Mouse (Mus musculus): ENCODE measurements around the gene E130114P18Rik.

E130114P18Rik gene

DNA sequence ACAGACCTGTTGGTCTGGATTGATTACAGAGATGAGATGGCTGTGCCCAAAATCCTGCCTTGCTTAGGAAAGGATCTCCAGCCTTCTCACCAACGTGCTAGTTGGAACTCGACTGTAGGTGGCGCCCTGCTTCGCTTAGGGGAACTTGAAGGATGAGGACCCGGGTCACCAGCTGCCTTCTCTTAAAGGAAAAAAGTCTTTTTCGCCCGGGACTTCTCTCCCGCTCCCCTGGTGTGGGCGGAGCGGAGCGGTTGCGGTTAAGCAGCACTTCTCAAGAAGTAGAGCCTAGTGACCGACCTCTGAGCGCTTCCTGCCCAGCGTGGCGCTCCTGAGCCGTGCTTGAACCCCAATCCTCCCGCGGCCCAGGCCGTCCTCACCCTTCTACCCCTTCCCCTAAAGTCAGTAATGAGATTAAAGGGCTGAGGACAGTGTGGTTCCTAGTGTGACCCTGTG, 26.8 kb downstream of the E130114P18Rik start:
- peak; percentile 91 for DNase-seq

DNA sequence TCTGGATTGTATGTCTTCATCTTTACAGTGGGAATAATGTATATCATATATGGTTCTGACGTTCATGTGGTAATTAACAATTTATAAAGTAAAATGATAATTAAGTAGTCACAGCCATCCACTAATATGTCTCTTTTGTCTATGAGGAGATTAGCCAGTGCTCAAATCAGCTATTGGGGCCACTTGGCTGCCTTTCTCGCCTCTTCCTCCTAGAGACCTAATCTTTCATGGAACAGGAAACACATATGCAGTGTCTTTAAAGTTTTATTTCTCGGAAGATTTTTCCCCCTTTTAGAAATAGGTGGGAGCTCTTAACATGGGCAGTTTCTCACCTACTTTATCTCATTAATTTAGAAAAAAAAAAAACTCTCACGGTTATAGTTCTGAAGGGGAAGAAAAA, 27.5 kb downstream of the E130114P18Rik start:
- DNase-seq: no peak

DNA sequence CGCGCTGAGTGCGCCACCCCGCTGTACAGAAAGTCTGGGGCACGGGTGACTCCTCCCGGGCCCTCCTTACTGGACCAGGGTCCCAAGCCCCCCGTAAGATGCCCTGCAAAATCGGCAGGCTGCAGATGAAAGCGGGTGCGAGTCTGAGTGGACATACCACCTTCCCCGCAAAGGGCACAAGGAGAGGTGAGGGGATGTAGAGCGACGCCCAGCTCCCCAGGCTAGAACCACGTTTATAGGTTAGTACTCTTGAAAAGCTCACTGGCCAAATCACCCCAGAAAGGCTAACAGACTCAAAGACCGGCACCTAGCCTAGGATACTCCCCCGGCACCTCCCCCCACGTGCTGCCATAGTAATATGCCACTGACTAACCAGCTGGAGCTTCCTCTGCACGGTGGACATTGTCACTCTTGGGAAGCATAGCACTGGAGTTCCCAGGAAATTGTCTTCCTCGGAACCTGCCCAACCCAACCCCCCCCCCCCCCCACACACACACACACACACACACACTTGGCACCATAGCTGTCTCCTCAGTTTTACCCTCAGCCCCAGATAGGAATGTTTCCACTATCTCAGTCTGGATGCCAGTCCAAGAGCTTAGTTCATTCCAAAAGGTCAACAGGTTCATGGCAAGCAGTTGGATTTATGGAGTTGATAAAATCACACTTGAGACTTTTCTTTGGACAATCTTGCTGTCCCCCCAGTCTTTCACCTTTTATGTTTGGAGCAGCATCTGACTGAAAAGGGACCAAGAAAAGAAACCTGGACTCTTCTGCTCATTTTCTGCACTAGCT, 31.6 kb downstream of the E130114P18Rik start:
- no peak for DNase-seq

DNA sequence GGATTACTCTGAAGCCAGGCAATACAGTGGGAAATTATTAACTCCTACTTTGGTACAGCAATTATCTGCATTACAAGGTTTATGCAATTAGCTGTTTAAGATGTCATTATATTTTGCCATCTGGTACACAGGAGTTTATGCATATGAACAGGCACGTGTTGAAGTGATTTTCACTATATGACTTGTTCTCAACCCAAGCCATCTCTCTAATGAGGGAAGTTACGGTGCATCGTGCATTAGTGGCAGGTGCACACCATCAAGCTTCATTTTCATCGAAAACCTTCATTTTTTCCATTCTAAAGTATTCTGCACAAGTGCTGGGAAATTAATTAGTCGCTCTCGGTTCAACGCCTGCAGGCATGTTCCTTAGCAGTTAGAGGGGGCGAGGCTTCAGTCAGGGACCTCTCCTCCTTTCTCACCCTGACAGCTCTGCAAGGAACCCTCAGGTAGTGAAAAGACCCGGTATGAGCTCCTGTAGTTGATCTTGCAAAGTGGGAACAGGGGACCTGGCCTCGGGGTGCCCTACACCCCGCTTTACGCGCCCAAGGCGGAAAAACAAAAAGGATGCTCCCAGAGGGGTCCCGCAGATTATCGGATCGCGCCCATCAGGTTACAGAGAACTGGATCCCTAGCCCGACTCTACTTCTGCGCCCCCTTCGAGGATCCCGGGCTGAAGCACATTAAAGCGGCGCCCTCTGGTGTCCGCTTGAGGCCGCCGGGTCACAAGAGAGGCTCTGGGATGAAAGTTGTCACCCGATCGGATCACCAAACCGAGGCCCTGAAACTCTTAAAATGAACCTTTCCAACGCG, 32.4 kb downstream of the E130114P18Rik start:
- peak; percentile 65 for DNase-seq

DNA sequence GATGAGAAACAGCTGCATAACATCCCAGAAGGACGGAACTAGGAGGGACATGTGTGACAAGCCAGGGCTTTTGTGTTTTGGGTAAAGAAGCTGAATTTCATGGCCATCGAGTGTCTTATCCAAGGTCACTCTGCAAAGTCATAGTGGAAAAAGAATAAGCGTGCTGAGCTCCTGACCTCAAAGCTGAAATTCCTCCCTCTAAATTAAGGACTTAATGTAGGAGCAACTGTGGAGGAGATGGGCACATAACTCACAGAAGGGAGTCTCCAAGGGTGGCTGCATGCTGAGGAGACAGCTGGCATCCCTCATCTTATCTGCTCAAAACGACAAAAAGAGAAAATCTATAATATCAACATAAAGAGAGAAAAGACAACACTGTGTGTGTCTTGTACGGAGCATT, 33.9 kb downstream of the E130114P18Rik start:
- DNase-seq: no peak

DNA sequence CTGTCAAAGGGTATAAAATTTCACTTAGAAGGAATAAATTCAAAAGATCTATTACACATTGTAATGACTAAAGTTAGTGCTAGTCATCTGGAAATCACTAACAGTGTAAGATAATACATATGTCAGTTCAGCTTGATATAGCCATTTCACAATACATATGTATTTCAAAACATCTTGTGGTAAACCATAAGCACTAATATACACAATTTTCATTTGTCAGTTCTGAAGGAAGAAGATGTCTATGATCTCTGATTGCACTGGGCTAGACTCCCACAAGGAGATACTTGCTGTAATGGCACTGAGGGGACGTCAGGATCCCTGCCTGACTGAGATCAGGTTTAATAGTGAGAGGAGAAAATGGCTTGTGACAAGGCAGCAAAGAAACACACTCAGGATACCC, 44.5 kb downstream of the E130114P18Rik start:
- DNase-seq: no peak

DNA sequence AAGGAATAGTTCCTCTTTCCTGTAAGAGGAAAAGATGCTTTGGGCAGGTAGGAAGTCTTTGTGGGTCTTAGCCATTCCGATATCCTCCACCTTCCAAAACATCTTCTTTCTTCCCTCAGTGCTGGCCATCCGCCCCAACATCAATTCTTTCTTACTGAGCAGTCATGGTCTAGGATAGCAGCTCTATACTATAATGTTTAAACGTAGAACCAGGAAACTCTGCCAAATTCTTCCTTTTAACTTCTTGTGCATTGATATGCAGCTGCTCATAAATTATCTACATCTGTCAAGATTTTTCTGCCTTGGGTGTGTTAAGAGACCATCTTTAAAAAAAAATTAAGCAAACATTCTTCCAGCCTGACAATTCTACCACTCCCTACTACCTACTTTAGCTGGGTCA, 47.5 kb downstream of the E130114P18Rik start:
- no peak for DNase-seq

DNA sequence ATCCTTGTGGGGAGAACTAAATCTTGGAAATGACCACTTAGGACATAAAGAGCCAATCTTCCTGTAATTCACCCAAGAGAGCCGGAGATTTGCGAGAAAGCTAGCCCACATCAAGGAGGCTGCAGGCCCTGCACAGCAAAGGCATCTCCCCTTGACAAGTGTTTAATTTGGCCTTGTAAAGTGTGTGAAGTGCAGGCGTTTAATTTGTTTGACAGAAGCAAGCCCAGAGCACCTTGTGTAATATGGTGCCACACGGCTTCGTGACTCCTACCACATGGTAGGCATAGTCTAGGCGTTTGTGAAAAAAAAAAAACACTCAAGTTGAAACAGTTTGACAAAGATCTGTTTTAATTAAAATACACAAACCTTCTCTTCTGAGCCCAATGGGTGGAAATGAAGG, 47.9 kb downstream of the E130114P18Rik start:
- no peak for DNase-seq

DNA sequence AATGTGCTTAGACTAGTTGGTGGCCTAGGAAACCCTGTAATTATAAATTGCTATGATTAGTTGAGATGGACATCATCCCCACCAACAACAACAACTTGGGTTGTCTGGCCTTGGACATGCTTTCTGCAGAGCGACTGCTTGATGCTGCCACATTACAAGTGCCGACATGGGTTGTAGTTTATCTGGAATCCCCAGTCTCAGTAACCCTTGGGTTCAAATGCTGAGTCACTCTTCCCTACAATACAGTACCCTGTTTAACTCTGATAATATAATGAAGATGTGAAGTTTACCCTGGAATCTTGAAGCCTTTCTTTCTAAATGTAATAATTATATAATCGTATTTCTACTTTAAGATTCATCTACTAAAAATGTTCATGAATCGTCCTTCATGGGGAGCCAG, 49.4 kb downstream of the E130114P18Rik start:
- DNase-seq: no peak

DNA sequence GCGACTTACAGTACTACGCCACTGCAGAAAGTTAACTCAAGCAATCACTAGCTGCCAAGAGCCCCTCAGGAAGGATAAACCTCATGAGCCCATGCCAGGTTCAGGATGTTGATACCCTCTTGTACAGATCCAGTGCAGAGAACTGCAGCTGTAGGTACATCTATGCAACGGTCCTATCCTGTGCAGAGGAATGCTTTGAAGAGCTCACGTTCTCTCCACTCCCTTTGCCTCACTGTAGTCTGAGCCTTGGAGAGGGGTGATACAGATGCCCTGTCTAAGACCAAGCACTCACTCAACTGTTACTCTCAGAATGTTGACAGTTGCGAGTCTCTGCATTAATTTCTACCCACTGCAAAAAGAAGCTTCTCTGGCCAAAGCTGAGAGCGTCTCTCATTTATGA, 54.5 kb downstream of the E130114P18Rik start:
- no peak for DNase-seq

DNA sequence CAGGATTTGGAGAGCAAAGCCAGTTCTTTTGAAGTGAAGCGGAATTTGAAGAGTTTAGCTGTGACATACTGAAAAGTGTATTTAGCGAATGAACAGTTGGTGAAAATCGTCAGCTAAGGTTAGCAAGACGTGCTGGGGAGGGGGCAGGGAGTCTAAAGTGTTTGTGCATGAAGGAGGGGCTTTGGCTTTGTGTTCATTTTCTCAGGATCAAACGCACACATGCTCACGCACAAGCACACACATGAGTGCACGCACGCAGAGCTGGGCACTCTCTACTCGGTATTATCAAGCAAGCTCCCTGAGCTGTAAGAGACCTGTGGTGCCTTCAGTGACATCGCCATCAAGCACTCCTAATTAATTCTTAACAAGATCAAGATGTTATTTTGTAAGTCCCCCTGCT, 55.2 kb downstream of the E130114P18Rik start:
- no peak for DNase-seq

DNA sequence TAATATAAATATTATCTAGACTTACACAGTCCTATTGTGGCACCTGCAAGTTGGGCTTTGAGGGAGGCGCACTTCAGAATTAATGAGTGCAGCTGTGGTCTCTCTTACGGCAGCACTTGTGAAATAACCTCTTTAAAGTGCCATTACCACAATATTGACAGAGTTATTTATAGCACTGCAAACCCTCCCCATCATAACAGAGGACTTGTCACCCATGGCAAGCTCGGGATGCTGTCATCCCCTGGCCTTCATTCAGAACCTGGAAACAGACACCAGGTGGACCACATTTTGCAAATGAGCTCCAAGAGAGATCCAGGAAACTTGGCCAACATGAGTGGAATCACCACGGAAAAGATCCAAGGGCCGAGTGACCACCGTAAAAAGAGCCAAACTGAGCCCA, 63.3 kb downstream of the E130114P18Rik start:
- DNase-seq: no peak

DNA sequence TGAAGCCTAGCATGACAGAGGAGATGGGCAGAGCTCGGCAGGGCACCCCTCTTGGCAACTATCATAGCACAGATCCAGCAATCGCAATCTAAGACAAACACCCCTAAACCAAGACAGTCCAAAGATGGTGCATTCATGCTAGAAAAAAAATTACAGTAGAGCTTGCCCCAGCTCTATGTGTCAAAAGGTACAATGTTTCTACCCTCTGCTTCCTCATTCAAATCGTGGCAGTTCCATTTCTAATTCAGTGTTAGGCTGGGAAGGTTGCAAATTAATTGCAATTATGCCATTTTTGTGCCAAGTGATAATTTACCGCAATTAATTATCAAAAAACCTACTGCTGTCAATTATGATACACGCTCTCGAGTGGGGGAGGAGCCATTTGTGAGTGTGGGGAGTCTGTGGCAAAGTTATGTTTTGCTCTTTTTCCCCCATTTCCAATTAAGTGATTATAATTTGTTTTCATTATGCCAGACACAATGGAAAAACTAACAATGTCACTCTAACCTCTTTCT, 63.7 kb downstream of the E130114P18Rik start:
- no peak for DNase-seq

DNA sequence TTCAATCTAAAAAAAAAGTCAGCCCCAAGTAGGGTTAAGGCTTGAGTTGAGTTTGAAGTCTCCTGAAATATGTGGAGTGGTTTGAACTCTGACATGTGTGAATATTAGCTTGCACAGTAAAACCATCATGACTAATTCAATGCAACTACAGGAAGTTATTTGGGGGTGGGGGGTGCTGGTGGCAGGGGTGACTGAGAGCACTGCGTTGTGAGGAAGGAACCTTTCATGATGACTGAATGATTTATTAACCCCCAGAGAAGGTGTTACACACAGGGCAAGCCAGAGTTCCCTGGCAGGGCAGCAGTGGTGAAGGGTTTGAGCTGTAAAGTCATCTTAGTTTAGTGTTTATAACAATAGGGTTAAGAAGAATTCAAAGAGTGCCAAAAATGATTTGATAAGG, 65.3 kb downstream of the E130114P18Rik start:
- DNase-seq: no peak

DNA sequence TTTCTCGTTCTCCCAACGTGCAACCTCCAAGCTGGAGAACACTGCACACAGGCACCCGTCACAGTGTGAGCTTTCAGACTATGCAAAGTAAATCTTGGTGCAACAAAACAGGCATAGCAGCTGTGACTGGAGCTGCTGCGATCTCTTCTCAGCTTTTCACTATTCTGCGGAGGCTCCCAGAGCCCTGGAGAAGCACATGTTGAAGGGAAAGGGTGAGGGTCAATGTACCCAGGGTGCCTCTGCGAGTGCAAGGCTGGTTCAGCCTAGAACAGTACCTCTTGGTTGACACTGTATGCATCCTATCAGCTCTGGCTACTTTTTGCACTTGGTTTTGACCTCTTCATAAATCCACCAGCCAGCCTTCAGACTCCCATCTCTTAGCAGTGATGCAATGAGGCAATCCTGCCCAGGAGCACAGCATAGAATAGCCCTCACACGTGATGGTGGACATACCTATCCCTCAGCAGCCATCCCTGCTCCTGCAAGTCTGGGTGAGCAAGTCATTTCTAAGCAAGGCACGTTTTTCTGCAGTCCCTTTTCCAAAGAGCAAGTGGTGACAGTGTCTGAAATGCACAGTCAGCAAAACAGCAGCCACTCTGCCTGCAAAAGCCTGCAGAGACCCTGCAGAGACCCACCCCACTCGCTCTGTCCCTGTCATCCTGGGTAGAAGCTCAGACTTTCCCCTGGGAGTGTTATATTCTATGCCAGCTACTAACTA, 67.7 kb downstream of the E130114P18Rik start:
- no peak for DNase-seq

DNA sequence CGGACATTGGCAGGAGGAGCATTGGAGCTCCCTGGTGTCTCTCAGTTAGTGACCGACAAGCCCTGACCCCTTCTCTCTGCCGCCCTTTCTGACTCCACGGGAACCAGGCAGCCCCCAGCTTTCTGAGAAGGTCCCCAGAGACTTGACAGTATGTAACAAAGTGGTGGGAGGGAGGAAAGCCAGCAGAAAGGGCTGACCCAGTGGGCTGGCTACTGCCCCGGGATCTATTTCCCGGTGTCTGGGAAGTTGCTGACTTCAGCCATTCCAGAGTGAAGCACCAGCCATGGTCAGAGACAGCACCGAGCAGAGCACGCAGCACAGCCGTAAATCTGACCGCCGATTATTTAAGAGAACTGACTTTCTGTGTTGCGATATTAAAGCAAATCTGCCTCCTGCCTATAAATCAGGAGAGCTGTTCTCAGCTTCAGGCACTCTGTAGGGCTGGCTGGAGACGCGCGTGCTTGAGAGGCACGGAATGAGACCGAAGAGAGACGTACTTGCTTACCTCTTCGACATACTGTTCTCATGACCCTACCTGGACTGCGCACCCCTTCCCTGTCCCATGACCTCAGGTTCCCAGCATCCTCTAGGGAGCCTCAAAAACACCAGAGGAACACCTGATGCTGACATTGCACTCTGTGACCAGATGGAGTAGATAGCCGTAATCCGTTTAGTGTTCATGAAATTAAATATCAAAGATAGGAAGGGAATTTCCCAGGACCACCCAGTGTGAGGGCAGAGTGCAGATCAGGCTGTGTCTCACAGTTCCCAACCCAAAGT, 70.3 kb downstream of the E130114P18Rik start:
- peak; percentile 48 for DNase-seq

DNA sequence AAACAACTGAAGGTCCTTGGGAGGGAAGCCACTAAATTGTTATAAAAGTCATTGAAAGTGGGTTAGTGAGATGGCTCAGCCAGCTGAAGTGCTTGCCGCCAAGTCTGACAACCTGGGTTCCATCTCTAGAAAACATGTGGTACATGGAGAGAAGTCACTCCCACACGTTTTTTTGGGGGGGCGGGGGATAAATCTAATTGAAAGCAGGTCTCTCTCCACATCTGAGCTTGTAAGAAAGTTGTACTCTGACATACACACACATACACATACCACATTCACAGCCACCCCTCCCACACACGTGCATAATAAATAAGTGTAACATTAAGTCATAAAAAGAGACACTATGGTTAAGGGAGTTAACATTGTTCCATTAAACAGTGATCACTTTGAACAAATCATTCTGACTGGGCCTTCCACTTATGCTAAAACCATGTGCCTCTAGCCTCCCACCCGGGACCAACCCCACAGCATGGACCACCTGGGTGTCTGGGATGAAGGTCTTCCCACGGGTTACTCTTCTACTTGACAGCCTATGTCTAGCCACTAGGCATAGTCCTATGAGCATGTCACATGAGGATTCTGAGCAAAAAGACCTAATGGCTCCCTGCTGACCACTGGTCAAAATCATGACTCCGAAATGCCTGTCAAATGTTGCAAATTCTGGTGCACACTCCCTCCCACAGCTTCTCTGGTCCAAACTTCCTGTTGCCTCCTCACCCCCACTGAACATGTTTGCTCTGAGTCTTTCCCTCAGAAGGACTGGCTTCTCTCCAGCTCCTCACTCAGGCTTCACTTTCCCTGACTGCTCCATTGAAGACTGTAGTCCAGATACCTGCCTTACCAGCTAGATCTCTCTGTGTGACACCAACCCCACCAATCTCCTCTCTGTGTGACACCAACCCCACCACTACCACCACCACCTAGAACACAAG, 80.9 kb downstream of the E130114P18Rik start:
- DNase-seq: peak; percentile 20

DNA sequence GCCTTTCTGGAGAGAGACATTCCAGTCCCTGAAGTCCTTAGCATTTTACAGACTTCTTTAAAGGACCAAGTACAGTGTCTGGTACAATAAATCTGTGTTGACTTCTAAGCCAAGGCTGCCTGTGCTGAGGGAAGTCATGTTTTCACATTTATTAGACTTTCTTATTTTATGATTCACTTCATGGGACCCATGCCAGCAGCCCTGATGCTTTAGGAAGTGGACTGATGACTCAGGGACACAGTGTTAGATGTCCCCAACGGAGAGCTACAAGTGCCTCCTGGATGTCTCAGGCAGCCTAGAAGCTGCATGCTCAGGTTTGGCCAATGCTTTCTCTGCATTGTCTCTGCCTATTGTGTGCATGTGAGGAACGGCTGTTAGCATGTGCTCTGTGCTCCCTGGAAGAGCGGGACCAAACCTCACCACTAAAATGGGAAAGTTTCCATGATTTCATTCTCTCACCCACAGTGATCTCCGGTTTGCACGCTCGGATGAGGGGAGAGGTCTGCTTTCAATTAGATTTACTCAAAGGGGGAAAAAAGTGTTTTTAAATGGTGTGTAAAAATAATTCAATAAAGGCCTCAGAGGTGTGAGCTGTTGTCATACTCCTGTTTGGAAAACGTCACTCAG, 82.4 kb downstream of the E130114P18Rik start:
- DNase-seq: no peak

DNA sequence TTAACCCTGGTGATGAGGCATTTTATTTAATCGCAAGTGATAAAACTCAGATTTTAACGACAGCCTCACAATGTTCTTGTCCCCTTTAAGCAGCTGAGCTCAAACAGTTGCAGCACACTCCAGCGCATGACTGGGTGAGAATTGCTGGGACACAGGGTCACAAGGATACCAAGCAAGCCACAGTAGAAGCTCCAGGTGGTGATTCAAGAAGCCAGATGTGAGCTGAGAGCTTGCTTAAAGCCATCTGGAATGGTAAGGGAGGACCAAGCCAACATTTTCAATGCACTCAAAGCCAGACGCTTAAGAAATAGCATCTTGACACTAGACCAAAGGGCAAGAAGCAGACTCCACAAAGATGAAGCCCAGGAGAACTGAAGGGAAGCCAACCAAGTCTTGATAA, 83.9 kb downstream of the E130114P18Rik start:
- DNase-seq: no peak

DNA sequence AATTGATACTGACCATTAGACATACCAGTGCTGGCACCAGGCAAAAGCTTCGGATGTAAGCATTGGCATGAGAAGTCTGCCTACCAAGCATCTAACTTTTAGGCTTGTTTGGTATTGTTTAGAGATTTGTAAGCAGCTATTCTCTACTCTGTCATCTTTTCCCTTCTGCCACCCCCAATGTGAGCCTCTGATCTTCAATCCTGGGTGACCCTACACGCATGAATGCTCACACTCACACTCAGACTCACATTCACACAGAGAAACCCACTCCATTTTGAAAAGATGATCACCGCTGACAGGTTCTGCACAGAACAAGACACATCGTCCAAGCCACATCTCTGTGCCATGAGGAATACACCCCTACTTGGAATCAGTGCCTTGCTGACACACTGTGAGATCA, 84.8 kb downstream of the E130114P18Rik start:
- no peak for DNase-seq

DNA sequence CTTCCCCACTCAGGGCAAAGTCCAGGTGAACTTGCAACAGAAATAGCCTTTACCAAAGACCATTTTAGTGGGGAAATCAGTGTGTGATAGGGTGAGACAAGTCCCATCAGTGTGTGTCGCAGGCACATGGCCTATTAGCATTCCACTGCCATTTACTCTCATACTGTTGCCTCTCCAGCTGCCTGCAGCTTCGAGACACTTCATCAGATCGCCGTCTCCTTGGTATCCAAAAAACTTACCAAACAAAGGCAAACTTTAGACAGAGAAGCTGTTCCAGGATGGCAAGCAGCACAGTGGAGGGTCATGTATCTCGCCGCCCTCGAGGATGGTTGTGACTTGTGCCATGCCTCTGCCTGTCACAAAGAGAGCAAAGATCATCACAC, 87.5 kb downstream of the E130114P18Rik start:
- DNase-seq: no peak
